Mouse (Mus musculus): ENCODE data around the gene Phf1. TPM values are rescaled to one million over a fixed set of nuclear protein-coding genes. Genes with fewer than 3 reads are reported as not detected.
"Not testable (repeated sequence)": the region's sequence is repeated elsewhere in the genome, so short reads cannot be mapped to it uniquely, and the experiment has no call there.

Phf1 gene
- polyA plus RNA-seq, 1 experiment from 2014 or later: 2.8 TPM

GRCm38 (mm10) chr17:26915248-26915647 lies 17.6 kb upstream of the Phf1 start:
- WGBS: 65% methylated on average over 1 of the region's 1 CpGs
- no peak for DNase-seq (ENCODE audit: extremely low spot score, low spot score)
- no peaks in the 10 kb centered on the region for H3K27me3 ChIP-seq (ENCODE audit: poor library complexity, severe bottlenecking)

GRCm38 (mm10) chr17:26916711-26917482 lies 16.0 kb upstream of the Phf1 start, which contains the start of gene Kifc5b:
TSS of gene Kifc5b (plus strand) at chr17:26917091.
- peak; percentile 100 for DNase-seq (ENCODE audit: extremely low spot score, low spot score)
- Histone ChIP-seq H3K27me3 (ENCODE audit: poor library complexity, severe bottlenecking) (no peaks in the 10 kb centered on the region), H3K27ac (peak within 1 kb of the TSS; percentile 93), H3K9me3 (no peaks in the 10 kb centered on the region), H3K4me3 (peak within 1 kb of the TSS; percentile 81), H3K36me3 (replicated peaks) (peaks cover 25% of the 10 kb centered on the region), H3K4me1 (peaks cover 12% of the 10 kb centered on the region)
- WGBS: under 1% methylated on average over 64 of the region's 72 CpGs

More at GRCm38 (mm10) chr17:26915248-26915647, 17.6 kb upstream of the Phf1 start:
- Histone ChIP-seq H3K27ac (no peak overlapping the region), H3K9me3 (no peaks in the 10 kb centered on the region), H3K36me3 (replicated peaks) (peaks cover 9% of the 10 kb centered on the region), H3K4me3 (no peak overlapping the region), H3K4me1 (peaks cover 12% of the 10 kb centered on the region)

- Histone ChIP-seq H3K27ac (peak overlapping the region; percentile 93), H3K36me3 (replicated peaks) (peaks cover 26% of the 10 kb centered on the region), H3K4me3 (peak overlapping the region; percentile 81), H3K4me1 (peaks cover 12% of the 10 kb centered on the region)
- under 1% methylated on average over 12 of the region's 12 CpGs for WGBS
- not testable (repeated sequence) for DNase-seq (ENCODE audit: extremely low spot score, low spot score); H3K9me3 ChIP-seq; H3K27me3 ChIP-seq (ENCODE audit: poor library complexity, severe bottlenecking)
These were observed 15.3 kb upstream of the Phf1 start for GRCm38 (mm10) chr17:26917560-26917959.

- Histone ChIP-seq H3K4me3 (peak overlapping the region; percentile 81), H3K4me1 (peaks cover 12% of the 10 kb centered on the region), H3K36me3 (replicated peaks) (peaks cover 33% of the 10 kb centered on the region), H3K27me3 (ENCODE audit: poor library complexity, severe bottlenecking) (no peaks in the 10 kb centered on the region), H3K27ac (no peak overlapping the region), H3K9me3 (no peaks in the 10 kb centered on the region)
- no peak for DNase-seq (ENCODE audit: extremely low spot score, low spot score)
- 73% methylated on average over 2 of the region's 2 CpGs for WGBS
These were observed 14.5 kb upstream of the Phf1 start for GRCm38 (mm10) chr17:26918343-26918742.

GRCm38 (mm10) chr17:26919516-26919915 lies 13.3 kb upstream of the Phf1 start:
- not testable (repeated sequence) for H3K27ac ChIP-seq; H3K27me3 ChIP-seq (ENCODE audit: poor library complexity, severe bottlenecking); H3K4me3 ChIP-seq; H3K9me3 ChIP-seq; DNase-seq (ENCODE audit: extremely low spot score, low spot score)
- H3K4me1 ChIP-seq: peaks cover 12% of the 10 kb centered on the region
- 89% methylated on average over 2 of the region's 2 CpGs for WGBS
- H3K36me3 ChIP-seq (replicated peaks): peaks cover 45% of the 10 kb centered on the region

- Histone ChIP-seq H3K4me1 (peaks cover 12% of the 10 kb centered on the region), H3K36me3 (replicated peaks) (peaks cover 73% of the 10 kb centered on the region)
- not testable (repeated sequence) for H3K4me3 ChIP-seq; H3K27ac ChIP-seq; H3K9me3 ChIP-seq; DNase-seq (ENCODE audit: extremely low spot score, low spot score); H3K27me3 ChIP-seq (ENCODE audit: poor library complexity, severe bottlenecking)
- 98% methylated on average over 6 of the region's 6 CpGs for WGBS
These were observed 10.5 kb upstream of the Phf1 start for GRCm38 (mm10) chr17:26922368-26922767.

- 95% methylated on average over 9 of the region's 9 CpGs for WGBS
- peaks cover 93% of the 10 kb centered on the region for H3K36me3 ChIP-seq (replicated peaks)
- H3K27me3 ChIP-seq (ENCODE audit: poor library complexity, severe bottlenecking): not testable (repeated sequence)
These were observed 7.4 kb upstream of the Phf1 start for GRCm38 (mm10) chr17:26925414-26925813.

GRCm38 (mm10) chr17:26931795-26932194 lies 1.1 kb upstream of the Phf1 start:
- H3K9me3 ChIP-seq, H3K4me3 ChIP-seq: not testable (repeated sequence)
- peaks cover 83% of the 10 kb centered on the region for H3K36me3 ChIP-seq (replicated peaks)

More at GRCm38 (mm10) chr17:26925414-26925813, 7.4 kb upstream of the Phf1 start:
- H3K4me3 ChIP-seq; H3K27ac ChIP-seq; H3K4me1 ChIP-seq; DNase-seq (ENCODE audit: extremely low spot score, low spot score); H3K9me3 ChIP-seq: not testable (repeated sequence)

GRCm38 (mm10) chr17:26933419-26933818 lies 567 bp downstream of the Phf1 start:
- Histone ChIP-seq H3K4me1 (peaks cover 35% of the 10 kb centered on the region), H3K36me3 (replicated peaks) (peaks cover 79% of the 10 kb centered on the region), H3K27me3 (ENCODE audit: poor library complexity, severe bottlenecking) (no peaks in the 10 kb centered on the region), H3K27ac (peak overlapping the region; percentile 87), H3K9me3 (no peaks in the 10 kb centered on the region), H3K4me3 (peak overlapping the region; percentile 67)
- 10% methylated on average over 13 of the region's 13 CpGs for WGBS
- DNase-seq (ENCODE audit: extremely low spot score, low spot score): no peak

More at GRCm38 (mm10) chr17:26931795-26932194, 1.1 kb upstream of the Phf1 start:
- DNase-seq (ENCODE audit: extremely low spot score, low spot score); H3K27me3 ChIP-seq (ENCODE audit: poor library complexity, severe bottlenecking); H3K27ac ChIP-seq: not testable (repeated sequence)
- peaks cover 20% of the 10 kb centered on the region for H3K4me1 ChIP-seq
- 72% methylated on average over 7 of the region's 7 CpGs for WGBS

- H3K27me3 ChIP-seq (ENCODE audit: poor library complexity, severe bottlenecking): no peaks in the 10 kb centered on the region
- DNase-seq (ENCODE audit: extremely low spot score, low spot score): no peak
- no peaks in the 10 kb centered on the region for H3K9me3 ChIP-seq
- H3K27ac ChIP-seq: 0 out of 2 replicates have a peak overlapping the region, but pooled peaks have one; percentile 87
- H3K4me1 ChIP-seq: peaks cover 41% of the 10 kb centered on the region
- H3K36me3 ChIP-seq (replicated peaks): peaks cover 72% of the 10 kb centered on the region
- WGBS: 83% methylated on average over 16 of the region's 16 CpGs
- peak overlapping the region; percentile 67 for H3K4me3 ChIP-seq
These were observed 1.3 kb downstream of the Phf1 start for GRCm38 (mm10) chr17:26933885-26934827.

GRCm38 (mm10) chr17:26935027-26935426 lies 2.2 kb downstream of the Phf1 start:
- Histone ChIP-seq H3K36me3 (replicated peaks) (peaks cover 63% of the 10 kb centered on the region), H3K27ac (no peak overlapping the region), H3K4me1 (peaks cover 45% of the 10 kb centered on the region), H3K27me3 (ENCODE audit: poor library complexity, severe bottlenecking) (no peaks in the 10 kb centered on the region), H3K4me3 (no peak overlapping the region), H3K9me3 (no peaks in the 10 kb centered on the region)
- 91% methylated on average over 9 of the region's 9 CpGs for WGBS
- no peak for DNase-seq (ENCODE audit: extremely low spot score, low spot score)

GRCm38 (mm10) chr17:26936453-26936852 lies 3.6 kb downstream of the Phf1 start:
- Histone ChIP-seq H3K4me3 (no peak overlapping the region), H3K27ac (no peak overlapping the region), H3K36me3 (replicated peaks) (peaks cover 49% of the 10 kb centered on the region), H3K27me3 (ENCODE audit: poor library complexity, severe bottlenecking) (no peaks in the 10 kb centered on the region), H3K4me1 (peaks cover 59% of the 10 kb centered on the region), H3K9me3 (no peaks in the 10 kb centered on the region)
- DNase-seq (ENCODE audit: extremely low spot score, low spot score): no peak
- WGBS: 86% methylated on average over 12 of the region's 12 CpGs

Data from forebrain, embryonic 10.5 days (tissue).